Mouse (Mus musculus) regulatory T cell (primary cell): ENCODE results near the gene Tfcp2.

Experiments used
- in situ Hi-C: fragments of 300-600 bp; cut with MboI, MseI; formaldehyde crosslinking; loops from one replicate; pipeline ENCODE4 v1.15.1; 2025; ENCODE audit warnings: high pct_unique_total_duplicates

The Tfcp2 gene

GRCm38 (mm10) chr15:100449495-100449894, 102.3 kb downstream of the Tfcp2 start:
- in situ Hi-C loops = no loop called here

GRCm38 (mm10) chr15:100448572-100448971, 103.2 kb downstream of the Tfcp2 start:
- in situ Hi-C loops = no loop called here
